Mouse (Mus musculus): Measurements from ENCODE around the gene Abhd12b. TPM values are rescaled to one million over a fixed set of nuclear protein-coding genes. Genes with fewer than 3 reads are reported as not detected.

The Abhd12b gene
- not detected in 2 replicates for polyA plus RNA-seq (2012; rRNA removed)

DNA sequence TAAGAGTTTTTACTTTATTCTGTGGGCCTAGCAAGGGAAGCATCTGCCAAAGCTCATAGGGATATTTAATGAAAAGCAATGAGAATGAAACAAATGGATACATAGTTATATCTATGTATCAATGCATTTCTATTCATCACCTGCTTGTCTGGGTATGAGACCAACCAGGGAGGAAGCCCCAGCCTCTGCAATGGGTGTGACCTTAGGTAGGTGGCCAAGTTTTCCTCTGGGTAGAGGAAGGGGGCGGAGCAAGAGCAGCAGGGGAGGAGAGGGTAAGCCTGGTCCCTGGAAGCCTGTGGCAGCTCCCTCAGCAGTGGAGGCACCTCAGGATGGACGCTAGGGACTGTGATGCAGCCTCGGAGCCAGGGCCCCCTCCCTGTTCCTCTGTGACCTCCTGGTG is at the start of gene Abhd12b:
Gene Abhd12b, plus strand, starts transcription at position 301 of the 400 bp plus-strand sequence.
- Histone ChIP-seq H3K4me3 (ENCODE audit: control insufficient read depth, low read depth, low read length) (no peak within 1 kb of the TSS), H3K27me3 (ENCODE audit: control insufficient read depth, insufficient read depth, low read length) (no peaks in the 10 kb centered on the region), H3K27ac (ENCODE audit: control insufficient read depth, insufficient read depth, low read depth, low read length) (no peak within 1 kb of the TSS), H3K4me1 (ENCODE audit: control insufficient read depth, insufficient read depth, low read length) (peaks cover 2% of the 10 kb centered on the region), H3K36me3 (ENCODE audit: control insufficient read depth, insufficient read depth, low read length) (no peaks in the 10 kb centered on the region)
- TF ChIP-seq CTCF (IDR thresholded peaks at IDR 0.05; ENCODE audit: control insufficient read depth, insufficient read depth, insufficient replicate concordance, low read depth, low read length) (no peak), POLR2A (IDR thresholded peaks at IDR 0.05; ENCODE audit: control insufficient read depth, low read depth, low read length) (no peak)

DNA sequence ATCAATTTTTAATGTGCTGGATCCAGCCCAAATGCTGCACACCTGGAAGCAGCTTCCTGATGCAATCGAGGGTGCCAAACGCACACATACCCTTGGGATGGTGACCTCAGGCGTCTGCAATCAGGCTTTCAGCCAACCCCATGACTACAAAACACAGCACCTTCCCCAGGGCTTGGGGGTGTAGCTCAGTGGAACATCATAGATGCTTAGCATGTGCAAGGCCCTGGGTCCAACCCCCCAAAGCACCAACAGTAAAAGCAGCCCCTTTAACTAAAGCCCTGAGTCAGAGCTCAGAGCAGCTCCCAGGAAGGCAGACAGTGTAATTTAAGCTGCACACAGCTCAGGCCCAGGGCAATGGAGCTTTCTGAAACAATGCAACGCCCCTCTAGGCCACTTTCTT is 49.7 kb upstream of the Abhd12b start:
- TF ChIP-seq CTCF (IDR thresholded peaks at IDR 0.05; ENCODE audit: control insufficient read depth, insufficient read depth, insufficient replicate concordance, low read depth, low read length) (no peak), POLR2A (IDR thresholded peaks at IDR 0.05; ENCODE audit: control insufficient read depth, low read depth, low read length) (no peak)
- Histone ChIP-seq H3K36me3 (ENCODE audit: control insufficient read depth, insufficient read depth, low read length) (no peaks in the 10 kb centered on the region), H3K4me1 (ENCODE audit: control insufficient read depth, insufficient read depth, low read length) (no peaks in the 10 kb centered on the region), H3K27me3 (ENCODE audit: control insufficient read depth, insufficient read depth, low read length) (no peaks in the 10 kb centered on the region), H3K27ac (ENCODE audit: control insufficient read depth, insufficient read depth, low read depth, low read length) (no peak overlapping the region), H3K4me3 (ENCODE audit: control insufficient read depth, low read depth, low read length) (no peak overlapping the region)

DNA sequence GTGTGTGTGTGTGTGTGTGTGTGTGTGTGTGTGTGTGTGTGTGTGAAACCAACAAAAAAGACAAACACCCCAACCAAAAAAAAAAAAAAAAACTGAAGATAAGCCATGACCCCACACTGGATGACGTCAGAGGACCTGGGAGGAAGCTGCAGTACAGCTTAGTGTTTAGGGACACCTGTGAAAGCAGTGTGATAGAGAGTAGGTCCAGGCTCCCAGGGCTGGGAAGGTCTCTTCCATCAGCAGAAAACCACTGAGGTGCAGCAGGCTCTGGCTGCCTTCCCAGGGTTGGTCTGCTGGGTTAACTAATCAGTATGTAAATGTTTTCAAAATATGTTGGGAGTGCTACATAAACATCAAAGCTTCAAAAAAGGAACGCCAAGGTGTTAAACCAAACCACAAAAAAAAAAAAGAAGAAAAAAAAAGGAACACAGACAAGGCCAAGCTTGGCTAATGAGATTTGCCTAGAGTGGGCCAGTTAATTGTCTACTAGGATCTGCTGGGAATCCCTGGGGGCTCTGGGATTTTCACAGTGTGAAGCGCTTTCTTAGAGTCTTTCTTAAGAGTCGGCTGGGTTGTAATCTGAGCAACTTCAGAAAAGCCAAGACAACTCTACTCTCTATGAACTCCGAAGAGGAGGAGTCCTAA is 49.0 kb upstream of the Abhd12b start:
- no peak overlapping the region for H3K27ac ChIP-seq (ENCODE audit: control insufficient read depth, insufficient read depth, low read depth, low read length)
- no peaks in the 10 kb centered on the region for H3K27me3 ChIP-seq (ENCODE audit: control insufficient read depth, insufficient read depth, low read length)
- H3K4me1 ChIP-seq (ENCODE audit: control insufficient read depth, insufficient read depth, low read length) = no peaks in the 10 kb centered on the region
- H3K36me3 ChIP-seq (ENCODE audit: control insufficient read depth, insufficient read depth, low read length) = no peaks in the 10 kb centered on the region
- no peak for TF ChIP-seq CTCF (IDR thresholded peaks at IDR 0.05; ENCODE audit: control insufficient read depth, insufficient read depth, insufficient replicate concordance, low read depth, low read length)
- TF ChIP-seq POLR2A (IDR thresholded peaks at IDR 0.05; ENCODE audit: control insufficient read depth, low read depth, low read length) = no peak
- no peak overlapping the region for H3K4me3 ChIP-seq (ENCODE audit: control insufficient read depth, low read depth, low read length)

DNA sequence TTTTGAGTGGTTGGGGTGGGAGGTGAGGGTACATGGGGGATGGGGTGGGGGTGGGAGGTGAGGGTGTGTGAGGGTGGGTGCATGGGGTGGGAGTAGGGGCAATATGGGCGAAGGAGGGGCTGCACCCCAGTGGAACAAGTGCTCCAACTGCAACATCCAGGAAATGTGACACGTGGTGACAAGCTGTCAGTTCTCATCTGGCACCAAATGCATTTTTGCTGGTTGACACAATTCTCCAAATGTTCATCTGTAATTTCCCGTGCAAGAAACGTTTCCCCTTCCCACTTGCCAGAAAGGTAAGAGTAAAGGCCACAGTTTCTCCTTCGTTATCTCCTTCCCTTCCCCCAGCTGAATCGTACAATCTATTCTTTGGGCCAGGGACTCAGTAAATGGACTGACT is 48.1 kb upstream of the Abhd12b start:
- Histone ChIP-seq H3K27me3 (ENCODE audit: control insufficient read depth, insufficient read depth, low read length) (no peaks in the 10 kb centered on the region), H3K4me1 (ENCODE audit: control insufficient read depth, insufficient read depth, low read length) (peaks cover 4% of the 10 kb centered on the region), H3K27ac (ENCODE audit: control insufficient read depth, insufficient read depth, low read depth, low read length) (no peak overlapping the region), H3K4me3 (ENCODE audit: control insufficient read depth, low read depth, low read length) (no peak overlapping the region), H3K36me3 (ENCODE audit: control insufficient read depth, insufficient read depth, low read length) (no peaks in the 10 kb centered on the region)
- TF ChIP-seq POLR2A (IDR thresholded peaks at IDR 0.05; ENCODE audit: control insufficient read depth, low read depth, low read length) (no peak), CTCF (IDR thresholded peaks at IDR 0.05; ENCODE audit: control insufficient read depth, insufficient read depth, insufficient replicate concordance, low read depth, low read length) (no peak)

DNA sequence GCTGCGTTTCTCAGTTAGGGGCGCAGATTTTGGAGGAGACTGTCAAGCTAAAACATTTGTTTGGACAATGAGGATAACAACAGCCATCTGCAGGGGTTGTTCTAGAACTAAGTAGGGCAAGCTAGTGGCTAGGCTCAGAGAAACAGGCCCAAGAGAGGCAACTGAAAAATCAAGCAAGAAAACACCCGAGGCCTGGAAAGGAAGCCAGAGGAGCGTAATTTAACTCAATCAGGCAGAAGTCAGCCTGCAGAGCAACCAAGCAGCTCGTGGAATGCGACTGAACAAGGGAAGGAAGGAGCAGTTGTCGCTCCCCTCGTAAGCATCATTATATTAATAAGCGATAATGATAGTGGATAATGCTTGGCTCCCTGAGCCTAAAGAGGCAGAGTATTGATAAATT is 47.4 kb upstream of the Abhd12b start:
- TF ChIP-seq POLR2A (IDR thresholded peaks at IDR 0.05; ENCODE audit: control insufficient read depth, low read depth, low read length) (no peak), CTCF (IDR thresholded peaks at IDR 0.05; ENCODE audit: control insufficient read depth, insufficient read depth, insufficient replicate concordance, low read depth, low read length) (no peak)
- H3K36me3 ChIP-seq (ENCODE audit: control insufficient read depth, insufficient read depth, low read length) = no peaks in the 10 kb centered on the region
- peaks cover 8% of the 10 kb centered on the region for H3K4me1 ChIP-seq (ENCODE audit: control insufficient read depth, insufficient read depth, low read length)
- H3K27ac ChIP-seq (ENCODE audit: control insufficient read depth, insufficient read depth, low read depth, low read length) = no peak overlapping the region
- no peak overlapping the region for H3K4me3 ChIP-seq (ENCODE audit: control insufficient read depth, low read depth, low read length)
- H3K27me3 ChIP-seq (ENCODE audit: control insufficient read depth, insufficient read depth, low read length) = 0 out of 2 replicates have a peak, but pooled peaks cover 2% of the 10 kb centered on the region

DNA sequence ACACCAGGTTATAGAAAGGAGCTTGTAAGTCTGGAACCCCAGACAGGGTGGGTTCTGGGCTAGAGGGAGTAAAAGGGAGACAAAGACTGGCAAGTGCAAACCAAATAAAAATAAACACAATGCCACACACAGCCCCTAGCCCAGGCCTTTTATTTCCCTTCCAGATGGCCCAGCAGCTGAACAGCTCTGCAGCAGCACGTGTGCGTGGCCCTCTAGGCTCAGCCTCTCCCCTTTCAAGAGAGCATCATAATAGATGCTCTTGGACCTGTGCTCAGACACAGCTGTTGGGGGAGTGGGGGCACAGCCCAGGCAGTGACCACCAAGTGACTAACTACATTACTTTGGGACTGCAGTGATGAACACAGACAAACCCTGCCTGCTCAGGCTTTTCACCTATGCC is 45.8 kb upstream of the Abhd12b start:
- Histone ChIP-seq H3K36me3 (ENCODE audit: control insufficient read depth, insufficient read depth, low read length) (no peaks in the 10 kb centered on the region), H3K27me3 (ENCODE audit: control insufficient read depth, insufficient read depth, low read length) (0 out of 2 replicates have a peak, but pooled peaks cover 2% of the 10 kb centered on the region), H3K4me1 (ENCODE audit: control insufficient read depth, insufficient read depth, low read length) (peaks cover 15% of the 10 kb centered on the region), H3K27ac (ENCODE audit: control insufficient read depth, insufficient read depth, low read depth, low read length) (no peak overlapping the region), H3K4me3 (ENCODE audit: control insufficient read depth, low read depth, low read length) (no peak overlapping the region)
- no peak for TF ChIP-seq CTCF (IDR thresholded peaks at IDR 0.05; ENCODE audit: control insufficient read depth, insufficient read depth, insufficient replicate concordance, low read depth, low read length)
- no peak for TF ChIP-seq POLR2A (IDR thresholded peaks at IDR 0.05; ENCODE audit: control insufficient read depth, low read depth, low read length)

DNA sequence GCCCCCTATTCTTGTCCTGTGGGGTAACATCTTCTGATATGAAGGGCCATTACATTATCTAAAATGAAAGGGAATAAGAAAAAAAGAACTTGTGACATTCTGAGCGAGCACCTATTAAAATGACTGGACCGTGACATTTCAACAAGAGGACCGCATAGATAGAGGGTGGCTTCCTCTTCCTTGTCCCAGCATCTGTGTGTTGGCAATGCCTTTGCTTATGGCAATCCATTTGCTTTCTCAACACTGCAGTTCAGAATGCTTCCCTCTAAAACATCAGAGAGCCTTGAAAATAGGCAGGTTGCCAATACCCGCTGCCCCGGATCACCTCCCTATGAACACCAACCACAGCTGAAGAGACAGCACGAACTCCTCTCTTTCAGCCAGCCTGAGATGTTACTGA is 44.0 kb upstream of the Abhd12b start:
- H3K27ac ChIP-seq (ENCODE audit: control insufficient read depth, insufficient read depth, low read depth, low read length) = no peak overlapping the region
- 0 out of 2 replicates have a peak, but pooled peaks cover 2% of the 10 kb centered on the region for H3K27me3 ChIP-seq (ENCODE audit: control insufficient read depth, insufficient read depth, low read length)
- peaks cover 15% of the 10 kb centered on the region for H3K4me1 ChIP-seq (ENCODE audit: control insufficient read depth, insufficient read depth, low read length)
- H3K36me3 ChIP-seq (ENCODE audit: control insufficient read depth, insufficient read depth, low read length) = no peaks in the 10 kb centered on the region
- no peak overlapping the region for H3K4me3 ChIP-seq (ENCODE audit: control insufficient read depth, low read depth, low read length)
- no peak for TF ChIP-seq POLR2A (IDR thresholded peaks at IDR 0.05; ENCODE audit: control insufficient read depth, low read depth, low read length)
- TF ChIP-seq CTCF (IDR thresholded peaks at IDR 0.05; ENCODE audit: control insufficient read depth, insufficient read depth, insufficient replicate concordance, low read depth, low read length) = no peak
